Mouse (Mus musculus): ENCODE data around the gene Snx29. TPM values are rescaled to one million over a fixed set of nuclear protein-coding genes. Genes with fewer than 3 reads are reported as not detected.
"Not testable (repeated sequence)": the region's sequence is repeated elsewhere in the genome, so short reads cannot be mapped to it uniquely, and the experiment has no call there.

The Snx29 gene
- polyA plus RNA-seq, 1 experiment from 2014 or later: 16.0 TPM

- no peak overlapping the region for H3K4me3 ChIP-seq
- no peak overlapping the region for H3K4me2 ChIP-seq (replicated peaks)
- H3K4me1 ChIP-seq: no peaks in the 10 kb centered on the region
- H3K27ac ChIP-seq: no peak overlapping the region
- ATAC-seq (ENCODE audit: insufficient number of reproducible peaks, insufficient read depth, low FRiP score, low TSS enrichment): no peak
- peaks cover 15% of the 10 kb centered on the region for H3K36me3 ChIP-seq
- 17% methylated on average over 7 of the region's 7 CpGs for WGBS
- no peak overlapping the region for H3K9ac ChIP-seq
- H3K27me3 ChIP-seq: no peaks in the 10 kb centered on the region
- no peaks in the 10 kb centered on the region for H3K9me3 ChIP-seq
Observed at GRCm38 (mm10) chr16:11418183-11418588, 95.5 kb downstream of the Snx29 start.

GRCm38 (mm10) chr16:11420311-11421080 lies 97.8 kb downstream of the Snx29 start:
- H3K4me2 ChIP-seq (replicated peaks): no peak overlapping the region
- no peak overlapping the region for H3K9ac ChIP-seq
- no peaks in the 10 kb centered on the region for H3K9me3 ChIP-seq
- 80% methylated on average over 12 of the region's 12 CpGs for whole genome bisulfite sequencing
- H3K36me3 ChIP-seq: peaks cover 16% of the 10 kb centered on the region
- no peak for ATAC-seq (ENCODE audit: insufficient number of reproducible peaks, insufficient read depth, low FRiP score, low TSS enrichment)
- H3K4me1 ChIP-seq: no peaks in the 10 kb centered on the region
- H3K27me3 ChIP-seq: no peaks in the 10 kb centered on the region
- no peak overlapping the region for H3K4me3 ChIP-seq
- H3K27ac ChIP-seq: no peak overlapping the region

DNA sequence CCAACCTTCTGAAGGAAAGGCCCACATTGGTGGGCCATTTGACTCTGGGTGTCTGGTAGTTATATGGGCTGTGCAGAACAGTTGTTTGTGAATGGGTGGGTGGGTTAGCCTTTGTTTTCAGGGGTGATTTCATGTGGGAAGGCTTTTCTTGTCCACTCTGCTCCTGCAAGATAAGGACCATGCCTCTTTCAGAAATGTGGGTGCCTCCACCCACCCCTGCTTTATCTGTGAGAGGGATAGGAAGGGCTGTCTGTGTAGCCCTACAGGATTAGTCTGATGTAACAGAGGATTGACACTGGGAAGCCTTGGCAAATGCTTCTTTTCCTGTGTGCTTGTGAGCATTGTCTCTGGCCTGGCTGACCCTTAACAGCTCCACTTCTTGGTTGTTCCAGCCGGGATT lies 99.5 kb downstream of the Snx29 start:
- ATAC-seq (ENCODE audit: insufficient number of reproducible peaks, insufficient read depth, low FRiP score, low TSS enrichment): no peak
- H3K4me2 ChIP-seq (replicated peaks): no peak overlapping the region
- no peak overlapping the region for H3K27ac ChIP-seq
- no peak overlapping the region for H3K9ac ChIP-seq
- no peaks in the 10 kb centered on the region for H3K9me3 ChIP-seq
- no peak overlapping the region for H3K4me3 ChIP-seq
- no peaks in the 10 kb centered on the region for H3K27me3 ChIP-seq
- WGBS: 89% methylated on average over 1 of the region's 1 CpGs
- peaks cover 16% of the 10 kb centered on the region for H3K36me3 ChIP-seq
- no peaks in the 10 kb centered on the region for H3K4me1 ChIP-seq

GRCm38 (mm10) chr16:11422889-11423610 lies 100.3 kb downstream of the Snx29 start:
- no peaks in the 10 kb centered on the region for H3K27me3 ChIP-seq
- 93% methylated on average over 2 of the region's 2 CpGs for WGBS
- no peak for ATAC-seq (ENCODE audit: insufficient number of reproducible peaks, insufficient read depth, low FRiP score, low TSS enrichment)
- no peak overlapping the region for H3K9ac ChIP-seq
- H3K36me3 ChIP-seq: peaks cover 16% of the 10 kb centered on the region
- no peak overlapping the region for H3K4me2 ChIP-seq (replicated peaks)
- H3K4me3 ChIP-seq: no peak overlapping the region
- H3K9me3 ChIP-seq: no peaks in the 10 kb centered on the region
- no peaks in the 10 kb centered on the region for H3K4me1 ChIP-seq
- H3K27ac ChIP-seq: no peak overlapping the region

- WGBS: 93% methylated on average over 2 of the region's 2 CpGs
Observed at GRCm38 (mm10) chr16:11423611-11424297, 101.0 kb downstream of the Snx29 start.

DNA sequence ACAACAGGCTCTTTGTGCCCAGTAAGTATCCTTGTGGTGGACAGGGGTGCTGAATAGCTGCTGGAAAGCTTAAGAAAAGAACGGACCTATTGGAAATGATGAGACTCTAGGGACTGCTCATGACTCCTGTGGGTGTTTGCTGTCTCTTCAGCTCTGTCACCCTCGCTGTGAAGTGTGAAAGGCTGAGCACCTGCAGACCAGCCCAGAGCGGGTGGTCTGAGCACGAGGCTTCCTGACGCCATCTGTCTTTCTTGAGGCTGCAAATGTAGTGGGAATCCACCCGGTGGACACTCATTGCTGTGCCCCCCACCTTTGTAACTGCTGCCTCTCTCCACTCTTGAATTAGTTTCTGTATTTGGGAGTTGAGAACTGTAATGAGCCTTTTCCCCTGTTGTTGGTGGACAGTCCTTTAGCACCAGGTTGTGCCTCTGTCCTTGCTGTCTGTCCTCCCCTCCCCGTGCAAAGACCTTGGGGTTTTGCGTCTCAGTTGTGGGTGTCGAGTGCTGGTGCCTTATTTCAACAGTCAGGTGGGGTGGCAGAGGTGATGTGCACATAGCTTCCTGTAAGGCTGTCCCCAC lies 101.9 kb downstream of the Snx29 start:
- ATAC-seq (ENCODE audit: insufficient number of reproducible peaks, insufficient read depth, low FRiP score, low TSS enrichment): no peak
- Histone ChIP-seq H3K9me3 (no peaks in the 10 kb centered on the region), H3K4me1 (no peaks in the 10 kb centered on the region), H3K27ac (no peak overlapping the region), H3K4me2 (replicated peaks) (no peak overlapping the region), H3K36me3 (peaks cover 16% of the 10 kb centered on the region), H3K9ac (no peak overlapping the region), H3K4me3 (no peak overlapping the region), H3K27me3 (no peaks in the 10 kb centered on the region)
- 86% methylated on average over 9 of the region's 9 CpGs for WGBS

More at GRCm38 (mm10) chr16:11423611-11424297, 101.0 kb downstream of the Snx29 start:
- H3K4me2 ChIP-seq (replicated peaks); ATAC-seq (ENCODE audit: insufficient number of reproducible peaks, insufficient read depth, low FRiP score, low TSS enrichment); H3K9me3 ChIP-seq; H3K4me3 ChIP-seq; H3K27ac ChIP-seq; H3K27me3 ChIP-seq; H3K9ac ChIP-seq; H3K4me1 ChIP-seq: not testable (repeated sequence)
- H3K36me3 ChIP-seq: peaks cover 16% of the 10 kb centered on the region

GRCm38 (mm10) chr16:11425279-11425678 lies 102.6 kb downstream of the Snx29 start:
- 61% methylated on average over 7 of the region's 7 CpGs for WGBS
- Histone ChIP-seq H3K9ac (no peak overlapping the region), H3K36me3 (peaks cover 16% of the 10 kb centered on the region), H3K9me3 (no peaks in the 10 kb centered on the region), H3K4me1 (no peaks in the 10 kb centered on the region), H3K27ac (no peak overlapping the region), H3K27me3 (no peaks in the 10 kb centered on the region), H3K4me2 (replicated peaks) (no peak overlapping the region), H3K4me3 (no peak overlapping the region)
- ATAC-seq (ENCODE audit: insufficient number of reproducible peaks, insufficient read depth, low FRiP score, low TSS enrichment): no peak

- Histone ChIP-seq H3K4me2 (replicated peaks) (no peak overlapping the region), H3K4me1 (no peaks in the 10 kb centered on the region), H3K9ac (no peak overlapping the region), H3K27ac (no peak overlapping the region), H3K36me3 (peaks cover 12% of the 10 kb centered on the region), H3K4me3 (no peak overlapping the region), H3K9me3 (no peaks in the 10 kb centered on the region), H3K27me3 (no peaks in the 10 kb centered on the region)
- ATAC-seq (ENCODE audit: insufficient number of reproducible peaks, insufficient read depth, low FRiP score, low TSS enrichment): no peak
- WGBS: 77% methylated on average over 8 of the region's 8 CpGs
Observed at GRCm38 (mm10) chr16:11426810-11427537, 104.3 kb downstream of the Snx29 start.

GRCm38 (mm10) chr16:11429784-11430183 lies 107.1 kb downstream of the Snx29 start:
- H3K4me2 ChIP-seq (replicated peaks): no peak overlapping the region
- H3K9me3 ChIP-seq: no peaks in the 10 kb centered on the region
- no peaks in the 10 kb centered on the region for H3K27me3 ChIP-seq
- ATAC-seq (ENCODE audit: insufficient number of reproducible peaks, insufficient read depth, low FRiP score, low TSS enrichment): no peak
- no peak overlapping the region for H3K4me3 ChIP-seq
- no peak overlapping the region for H3K27ac ChIP-seq
- no peak overlapping the region for H3K9ac ChIP-seq
- no peaks in the 10 kb centered on the region; the same call in 1 of the 2 replicates for H3K36me3 ChIP-seq
- WGBS: 93% methylated on average over 3 of the region's 3 CpGs
- H3K4me1 ChIP-seq: no peaks in the 10 kb centered on the region

- H3K27ac ChIP-seq: no peak overlapping the region
- no peaks in the 10 kb centered on the region; the same call in 1 of the 2 replicates for H3K36me3 ChIP-seq
- H3K4me2 ChIP-seq (replicated peaks): no peak overlapping the region
- no peak for ATAC-seq (ENCODE audit: insufficient number of reproducible peaks, insufficient read depth, low FRiP score, low TSS enrichment)
- H3K9me3 ChIP-seq: no peaks in the 10 kb centered on the region
- no peaks in the 10 kb centered on the region for H3K27me3 ChIP-seq
- no peaks in the 10 kb centered on the region for H3K4me1 ChIP-seq
- 74% methylated on average over 6 of the region's 6 CpGs for whole genome bisulfite sequencing
- no peak overlapping the region for H3K9ac ChIP-seq
- no peak overlapping the region for H3K4me3 ChIP-seq
Observed at GRCm38 (mm10) chr16:11430520-11430919, 107.8 kb downstream of the Snx29 start.

DNA sequence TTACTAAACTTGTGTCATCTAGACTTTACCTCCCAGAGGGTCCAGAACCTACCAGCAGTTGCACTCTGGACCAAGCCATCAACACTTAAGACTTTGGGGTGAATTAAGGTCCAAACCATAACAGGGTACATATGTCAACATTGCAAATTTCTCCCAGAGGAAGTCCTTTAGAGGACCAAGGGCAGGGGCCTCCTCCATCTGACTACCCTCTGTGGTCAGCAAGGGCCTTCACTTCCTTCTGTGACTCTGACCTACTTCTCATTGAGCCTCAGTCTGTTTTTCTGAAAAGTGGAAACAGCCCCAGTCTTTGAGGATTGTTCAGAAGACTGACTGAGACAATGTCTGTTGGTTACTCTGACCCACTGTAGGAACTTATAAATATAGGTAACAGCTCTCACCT lies 111.1 kb downstream of the Snx29 start:
- no peak for ATAC-seq (ENCODE audit: insufficient number of reproducible peaks, insufficient read depth, low FRiP score, low TSS enrichment)
- H3K9me3 ChIP-seq: no peaks in the 10 kb centered on the region

More for the DNA sequence above, 111.1 kb downstream of the Snx29 start:
- no peak overlapping the region for H3K9ac ChIP-seq
- H3K36me3 ChIP-seq: no peaks in the 10 kb centered on the region
- no peak overlapping the region for H3K4me3 ChIP-seq
- H3K27me3 ChIP-seq: no peaks in the 10 kb centered on the region
- no peak overlapping the region for H3K27ac ChIP-seq
- H3K4me1 ChIP-seq: no peaks in the 10 kb centered on the region
- no peak overlapping the region for H3K4me2 ChIP-seq (replicated peaks)
